12 mouse cellular contexts compared by ENCODE assay signal in genomic region chr15:93610721-93611201, GRCm38 (mm10). TPM values are rescaled to one million over a fixed set of nuclear protein-coding genes. Genes with fewer than 3 reads are reported as not detected.
DNase-seq lines count a peak whose midpoint lies in the region; ATAC-seq and TF ChIP-seq lines count a peak whose summit lies in the region.
"Had no signal": no experiment of that assay in that cellular context is flagged by ENCODE, and none has a peak within 500 bp of the region (broad histone marks: within the 10 kb centered on the region; RNA-seq: fewer than 3 reads in every experiment).

No protein-coding gene starts in this region.

- H3K4me1 ChIP-seq in heart, embryonic 11.5 days (ENCODE audit: control insufficient read depth, insufficient read depth, low read length) = no peaks in the 10 kb centered on the region; the same call in 1 of the 2 replicates
- H3K4me1 ChIP-seq in lung, postnatal 0 days (ENCODE audit: insufficient read depth, low read depth, low read length) = no peaks in the 10 kb centered on the region
- H3K4me1 ChIP-seq in embryonic fibroblast, embryonic 13.5 days (ENCODE audit: control insufficient read depth, insufficient read depth, low read length) = no peaks in the 10 kb centered on the region
- H3K4me1 ChIP-seq in stomach, postnatal 0 days (replicated peaks; ENCODE audit: control insufficient read depth, insufficient read depth) = no peaks in the 10 kb centered on the region
- H3K4me1 ChIP-seq: liver, embryonic 15.5 days had no signal

- no peak for TF ChIP-seq EP300 in lung, postnatal 0 days (IDR thresholded peaks at IDR 0.05)
- no peak for TF ChIP-seq EP300 in stomach, postnatal 0 days (optimal IDR thresholded peaks at IDR 0.05)

- peaks cover 7% of the 10 kb centered on the region; the same call in 1 of the 2 replicates for H3K9me3 ChIP-seq in heart, embryonic 11.5 days (replicated peaks; ENCODE audit: control insufficient read depth, low read length)
- no peaks in the 10 kb centered on the region for H3K9me3 ChIP-seq in lung, postnatal 0 days (ENCODE audit: low read length)
- no peaks in the 10 kb centered on the region for H3K9me3 ChIP-seq in stomach, postnatal 0 days (ENCODE audit: control insufficient read depth, low read length)
- H3K9me3 ChIP-seq: liver, embryonic 15.5 days had no signal

- no peaks in the 10 kb centered on the region for H3K36me3 ChIP-seq in heart, embryonic 11.5 days (ENCODE audit: control insufficient read depth, insufficient read depth, low read length)
- H3K36me3 ChIP-seq in lung, postnatal 0 days (ENCODE audit: insufficient read depth, low read length) = no peaks in the 10 kb centered on the region
- H3K36me3 ChIP-seq in stomach, postnatal 0 days (ENCODE audit: control insufficient read depth, insufficient read depth, low read length) = no peaks in the 10 kb centered on the region
- H3K36me3 ChIP-seq: liver, embryonic 15.5 days had no signal

- WGBS in heart, embryonic 11.5 days (ENCODE audit: insufficient replicate concordance) = 44% methylated on average over 19 of the region's 19 CpGs
- WGBS in lung, postnatal 0 days = 57% methylated on average over 19 of the region's 19 CpGs
- WGBS in stomach, postnatal 0 days = 47% methylated on average over 19 of the region's 19 CpGs

- TF ChIP-seq CTCF in lung, postnatal 0 days (IDR thresholded peaks at IDR 0.05) = no peak
- TF ChIP-seq CTCF in embryonic fibroblast, embryonic 13.5 days (IDR thresholded peaks at IDR 0.05; ENCODE audit: borderline replicate concordance, insufficient read depth, low read length) = no peak
- TF ChIP-seq CTCF in stomach, postnatal 0 days (IDR thresholded peaks at IDR 0.05; ENCODE audit: low read depth) = no peak

- H3K4me2 ChIP-seq in heart, embryonic 11.5 days = peak overlapping the region; percentile 35
- H3K4me2 ChIP-seq in lung, postnatal 0 days (replicated peaks; ENCODE audit: low read depth, low read length) = no peak overlapping the region
- H3K4me2 ChIP-seq in stomach, postnatal 0 days (replicated peaks; ENCODE audit: low read depth) = no peak overlapping the region
- H3K4me2 ChIP-seq: liver, embryonic 15.5 days had no signal

- ATAC-seq in heart, embryonic 11.5 days (replicated peaks; ENCODE audit: insufficient number of reproducible peaks, low FRiP score, low TSS enrichment) = no peak
- no peak for ATAC-seq in lung, postnatal 0 days
- ATAC-seq in stomach, postnatal 0 days (ENCODE audit: low FRiP score, low TSS enrichment) = no peak
- no peak for ATAC-seq in granulocyte monocyte progenitor cell, adult 5-6 weeks (replicated peaks; ENCODE audit: poor library complexity, severe bottlenecking)
- ATAC-seq: hindbrain, embryonic 16.5 days had no signal

- no peak for DNase-seq in heart, adult 9 months (ENCODE audit: low spot score in 2 of 2)
- peak; percentile 5 for DNase-seq in lung, postnatal 0 days (ENCODE audit: low spot score)
- no peak for DNase-seq in lung, postnatal 36 days
- peak; percentile 12 for DNase-seq in stomach, postnatal 0 days (ENCODE audit: low spot score)
- DNase-seq: cerebellum, postnatal 36 days; gastrocnemius, postnatal 10 days; right cerebral cortex, postnatal 4 days had no signal

- 0 out of 2 replicates have a peak overlapping the region, but pooled peaks have one; percentile 41 for H3K27ac ChIP-seq in heart, embryonic 11.5 days (ENCODE audit: low read depth, low read length)
- no peak overlapping the region for H3K27ac ChIP-seq in lung, postnatal 0 days (ENCODE audit: low read length)
- 0 out of 2 replicates have a peak overlapping the region, but pooled peaks have one; percentile 15 for H3K27ac ChIP-seq in embryonic fibroblast, embryonic 13.5 days (ENCODE audit: insufficient read depth, low read length)
- H3K27ac ChIP-seq in stomach, postnatal 0 days (replicated peaks) = peak overlapping the region; percentile 77
- H3K27ac ChIP-seq: liver, embryonic 15.5 days had no signal

- H3K4me3 ChIP-seq in heart, embryonic 11.5 days (ENCODE audit: low read depth, low read length) = no peak overlapping the region
- no peak overlapping the region for H3K4me3 ChIP-seq in lung, postnatal 0 days (ENCODE audit: low read depth, low read length)
- no peak overlapping the region for H3K4me3 ChIP-seq in embryonic fibroblast, embryonic 13.5 days (ENCODE audit: insufficient read depth, low read length)
- H3K4me3 ChIP-seq in stomach, postnatal 0 days (ENCODE audit: low read depth, low read length) = no peak overlapping the region
- H3K4me3 ChIP-seq: liver, embryonic 15.5 days had no signal

- TF ChIP-seq POLR2A in embryonic fibroblast, embryonic 13.5 days (IDR thresholded peaks at IDR 0.05; ENCODE audit: low read depth, low read length) = no peak

- 0 out of 2 replicates have a peak overlapping the region, but pooled peaks have one; percentile 30 for H3K9ac ChIP-seq in heart, embryonic 11.5 days (ENCODE audit: low read depth, low read length)
- H3K9ac ChIP-seq in lung, postnatal 0 days (replicated peaks; ENCODE audit: low read depth) = no peak overlapping the region
- no peak overlapping the region for H3K9ac ChIP-seq in stomach, postnatal 0 days (ENCODE audit: low read length)
- H3K9ac ChIP-seq: liver, embryonic 15.5 days had no signal

- H3K27me3 ChIP-seq in heart, embryonic 11.5 days (ENCODE audit: control insufficient read depth, insufficient read depth, low read length) = no peaks in the 10 kb centered on the region
- H3K27me3 ChIP-seq in lung, postnatal 0 days (replicated peaks; ENCODE audit: insufficient read depth, low read length) = no peaks in the 10 kb centered on the region
- no peaks in the 10 kb centered on the region for H3K27me3 ChIP-seq in stomach, postnatal 0 days (ENCODE audit: control insufficient read depth, insufficient read depth, low read length)
- H3K27me3 ChIP-seq: liver, embryonic 15.5 days had no signal

RNA-seq across cellular contexts. Expression of gene Prickle1, which starts 15.1 kb away (rescaled TPM):
- 29.5 and 37.3 TPM in 2 replicates for polyA plus RNA-seq in heart, embryonic 11.5 days (2014; fragmentation: Nextera tagmentation; extraction: Ambion mirVana)
- polyA plus RNA-seq in lung, postnatal 0 days (2015; fragmentation: Nextera tagmentation; extraction: Ambion mirVana) = 26.1 and 26.8 TPM in 2 replicates
- polyA plus RNA-seq in embryonic fibroblast, embryonic 13.5 days (2011; ENCODE audit: insufficient read length, low read depth, missing spikeins) = 14.2 and 22.7 TPM in 2 replicates
- 6.5 and 8.1 TPM in 2 replicates for polyA plus RNA-seq in stomach, postnatal 0 days (2015; fragmentation: Nextera tagmentation; extraction: Ambion mirVana)
- 1.8 and 1.9 TPM in 2 replicates for total RNA-seq in granulocyte monocyte progenitor cell, adult 5-6 weeks (2014; fragmentation: Nextera tagmentation)
- total RNA-seq in granulocyte monocyte progenitor cell, adult 5-6 weeks (2017) = 1.9 and 2.1 TPM in 2 replicates

Comparison
In these comparisons a context has a peak if more than half of its experiments do, and no peak if none do; other contexts are left out.
1. DNase-seq: peak in lung, postnatal 0 days (single experiment) and stomach, postnatal 0 days (single experiment); none in heart, adult 9 months (0 of 2) and lung, postnatal 36 days (single experiment).